Mouse (Mus musculus): ENCODE data around the gene Ccndbp1.

DNA sequence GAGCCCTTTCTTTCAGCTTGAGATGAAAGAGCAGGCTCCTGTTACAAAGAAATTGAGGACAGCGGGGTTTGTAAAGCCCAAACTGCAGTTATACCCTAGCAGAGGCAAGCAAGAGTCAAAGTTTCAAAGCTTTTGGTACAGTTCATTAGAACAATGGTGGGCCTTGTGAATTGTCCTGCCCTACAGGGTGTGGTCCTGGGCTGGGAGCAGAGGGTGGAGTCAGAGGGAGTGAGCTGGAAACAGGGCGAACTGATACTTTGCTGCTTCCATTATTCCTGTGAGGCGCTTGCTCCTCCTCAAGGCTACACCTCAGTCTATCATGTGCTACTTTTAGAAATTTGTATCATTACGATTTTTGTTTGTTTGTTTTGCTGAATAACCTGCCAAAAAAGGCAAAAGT lies 17.0 kb upstream of the Ccndbp1 start:
- no peak for TF ChIP-seq GATA1 (IDR thresholded peaks at IDR 0.05; ENCODE audit: borderline replicate concordance, low read length)
- TF ChIP-seq FLI1 (IDR thresholded peaks at IDR 0.05; ENCODE audit: low read length): no peak
